Mouse (Mus musculus) intestine, embryonic 15.5 days (tissue): ENCODE data around the gene Ap5b1. TPM values are rescaled to one million over a fixed set of nuclear protein-coding genes. Genes with fewer than 3 reads are reported as not detected.

Source experiments
- ATAC-seq: fragments of 200-750 bp; cut with Nextera tagmentation; 2 replicates; pipeline ENCODE4 v1.8.0; 2017; ENCODE audit warnings: moderate TSS enrichment, moderate library complexity
- H3K27ac ChIP-seq: fragments of 300-500 bp; sonication (generic); 2 replicates; pipeline ENCODE4 v1.5.1; 2015; ENCODE audit warnings: mild to moderate bottlenecking, inconsistent platforms
- H3K27me3 ChIP-seq: fragments of 300-500 bp; sonication (generic); replicated peaks from 2 replicates; pipeline ENCODE4 v1.6.1; 2015; ENCODE audit warnings: inconsistent platforms
- H3K36me3 ChIP-seq: fragments of 300-500 bp; sonication (generic); 2 replicates; pipeline ENCODE4 v1.6.1; 2015; ENCODE audit warnings: inconsistent platforms
- H3K4me1 ChIP-seq: fragments of 300-500 bp; sonication (generic); replicated peaks from 2 replicates; pipeline ENCODE4 v1.6.1; 2015; ENCODE audit warnings: inconsistent platforms
- H3K4me2 ChIP-seq: fragments of 300-500 bp; sonication (generic); replicated peaks from 2 replicates; pipeline ENCODE4 v1.6.1; 2015; ENCODE audit warnings: mild to moderate bottlenecking, inconsistent platforms
- H3K4me3 ChIP-seq: fragments of 300-500 bp; sonication (generic); replicated peaks from 2 replicates; pipeline ENCODE4 v1.5.1; 2015; ENCODE audit warnings: inconsistent platforms
- H3K9ac ChIP-seq: fragments of 300-500 bp; sonication (generic); 2 replicates; pipeline ENCODE4 v1.6.1; 2015; ENCODE audit warnings: inconsistent platforms
- H3K9me3 ChIP-seq: fragments of 300-500 bp; sonication (generic); 2 replicates; pipeline ENCODE4 v1.6.1; 2016; ENCODE audit warnings: inconsistent platforms
- WGBS: fragments of 180-500 bp; shearing (Covaris S2); methylation state at CpG from one replicate; pipeline ENCODE4 v1.1.7; 2015; 5-methylcytosine and 5-hydroxymethylcytosine counted together
- polyA plus RNA-seq: library from polyadenylated mRNA; unstranded; fragments of >200 nt; fragmentation: Nextera tagmentation; extraction: Ambion mirVana; gene quantifications from 2 replicates; pipeline ENCODE4 v1.2.1, GENCODE M21; 2015

Gene Ap5b1
- polyA plus RNA-seq, 1 experiment from 2014 or later: 7.9 TPM

GRCm38 (mm10) chr19:5569521-5569920 lies 1.7 kb downstream of the Ap5b1 start:
- Histone ChIP-seq H3K9ac (peak overlapping the region; percentile 12; the same call in 1 of the 2 replicates), H3K27me3 (no peaks in the 10 kb centered on the region), H3K4me2 (0 out of 2 replicates have a peak overlapping the region, but pooled peaks have one; percentile 96), H3K4me1 (peaks cover 28% of the 10 kb centered on the region), H3K4me3 (no peak overlapping the region), H3K36me3 (peaks cover 8% of the 10 kb centered on the region; the same call in 1 of the 2 replicates), H3K27ac (no peak overlapping the region), H3K9me3 (no peaks in the 10 kb centered on the region)
- no peak for ATAC-seq
- WGBS: 88% methylated on average over 10 of the region's 10 CpGs

GRCm38 (mm10) chr19:5570353-5571246 lies 2.8 kb downstream of the Ap5b1 start:
- Histone ChIP-seq H3K9me3 (no peaks in the 10 kb centered on the region), H3K27ac (no peak overlapping the region), H3K4me2 (no peak overlapping the region), H3K4me3 (no peak overlapping the region), H3K27me3 (no peaks in the 10 kb centered on the region), H3K4me1 (peaks cover 27% of the 10 kb centered on the region), H3K36me3 (peaks cover 8% of the 10 kb centered on the region; the same call in 1 of the 2 replicates), H3K9ac (no peak overlapping the region)
- ATAC-seq: no peak
- 89% methylated on average over 32 of the region's 32 CpGs for WGBS

- H3K27ac ChIP-seq: no peak overlapping the region
- no peak overlapping the region for H3K4me3 ChIP-seq
- 79% methylated on average over 5 of the region's 5 CpGs for WGBS
- peaks cover 21% of the 10 kb centered on the region for H3K4me1 ChIP-seq
- H3K9ac ChIP-seq: no peak overlapping the region
- H3K4me2 ChIP-seq: no peak overlapping the region
- H3K27me3 ChIP-seq: no peaks in the 10 kb centered on the region
- ATAC-seq: no peak
- no peaks in the 10 kb centered on the region for H3K9me3 ChIP-seq
- H3K36me3 ChIP-seq: peaks cover 8% of the 10 kb centered on the region; the same call in 1 of the 2 replicates
Observed at GRCm38 (mm10) chr19:5571831-5572230, 4.0 kb downstream of the Ap5b1 start.

DNA sequence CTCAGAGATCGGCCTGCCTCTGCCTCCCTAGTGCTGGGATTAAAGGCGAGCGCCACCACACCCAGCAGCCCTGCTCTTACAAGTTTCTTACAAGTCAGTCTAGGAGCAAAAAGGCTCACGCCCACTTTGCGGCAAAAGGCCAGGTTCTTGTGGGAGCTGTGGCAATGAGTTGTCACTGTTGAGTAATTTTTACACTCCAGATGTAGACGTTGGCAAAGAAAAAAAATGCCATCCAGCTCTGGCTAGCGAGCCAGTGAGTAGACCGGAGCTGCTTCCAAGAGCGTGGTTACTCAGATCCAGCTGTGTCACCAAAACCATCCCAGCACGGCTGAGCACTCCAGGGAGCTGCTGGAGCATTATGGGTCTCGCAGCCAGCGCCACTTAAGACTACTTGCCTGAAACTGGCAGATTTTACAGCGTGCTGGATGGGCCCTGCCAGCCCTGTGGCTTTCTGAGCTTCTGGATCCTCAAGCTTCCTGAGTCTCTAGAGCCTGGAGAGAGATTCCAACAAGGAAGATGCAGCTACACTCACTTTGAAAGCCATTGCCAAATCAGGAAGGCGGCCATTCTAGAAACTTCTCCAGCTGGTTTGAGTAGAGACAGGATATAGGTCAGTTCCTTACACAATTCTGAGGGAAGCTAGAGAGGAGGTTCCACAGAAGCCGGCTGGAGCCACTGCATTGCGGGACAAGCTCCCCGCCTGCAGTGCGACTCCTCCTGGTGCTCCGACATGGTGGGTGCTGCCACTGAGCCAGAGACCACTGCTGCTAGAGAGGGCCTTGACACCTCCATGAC lies 4.7 kb downstream of the Ap5b1 start:
- peaks cover 8% of the 10 kb centered on the region; the same call in 1 of the 2 replicates for H3K36me3 ChIP-seq
- peaks cover 15% of the 10 kb centered on the region for H3K4me1 ChIP-seq
- H3K27ac ChIP-seq: no peak overlapping the region
- no peak overlapping the region for H3K4me3 ChIP-seq
- ATAC-seq: no peak
- H3K4me2 ChIP-seq: no peak overlapping the region
- H3K9ac ChIP-seq: no peak overlapping the region
- no peaks in the 10 kb centered on the region for H3K27me3 ChIP-seq
- no peaks in the 10 kb centered on the region for H3K9me3 ChIP-seq
- WGBS: 80% methylated on average over 19 of the region's 19 CpGs

GRCm38 (mm10) chr19:5575336-5575735 lies 7.5 kb downstream of the Ap5b1 start:
- 76% methylated on average over 1 of the region's 1 CpGs for WGBS
- Histone ChIP-seq H3K36me3 (no peaks in the 10 kb centered on the region; the same call in 1 of the 2 replicates), H3K9me3 (no peaks in the 10 kb centered on the region), H3K27ac (no peak overlapping the region), H3K4me1 (no peaks in the 10 kb centered on the region), H3K9ac (no peak overlapping the region), H3K4me3 (no peak overlapping the region), H3K27me3 (no peaks in the 10 kb centered on the region), H3K4me2 (no peak overlapping the region)
- no peak for ATAC-seq

DNA sequence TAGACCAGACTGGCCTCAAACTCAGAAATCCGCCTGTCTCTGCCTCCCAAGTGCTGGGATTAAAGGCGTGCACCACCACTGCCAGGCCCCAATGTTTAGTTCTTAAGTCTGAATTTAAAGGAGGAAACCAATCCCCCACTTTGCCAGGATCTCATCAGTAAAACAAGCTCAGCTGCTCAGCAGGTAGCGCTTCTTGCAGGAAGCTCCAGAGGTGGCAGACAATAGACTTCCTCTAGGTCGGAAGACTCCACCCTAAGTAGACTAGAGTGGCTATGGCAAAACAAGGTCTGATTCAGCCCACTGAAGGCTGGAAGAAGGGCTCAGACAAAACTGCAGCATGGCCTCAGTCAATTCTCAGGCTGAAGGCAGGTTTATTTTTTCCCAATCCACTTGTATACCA lies 12.1 kb downstream of the Ap5b1 start:
- H3K36me3 ChIP-seq: no peaks in the 10 kb centered on the region
- no peak for ATAC-seq
- no peaks in the 10 kb centered on the region for H3K4me1 ChIP-seq
- H3K4me2 ChIP-seq: no peak overlapping the region
- no peak overlapping the region for H3K27ac ChIP-seq
- H3K9ac ChIP-seq: no peak overlapping the region
- no peak overlapping the region for H3K4me3 ChIP-seq
- 82% methylated on average over 4 of the region's 4 CpGs for WGBS
- no peaks in the 10 kb centered on the region for H3K9me3 ChIP-seq
- H3K27me3 ChIP-seq: no peaks in the 10 kb centered on the region

- Histone ChIP-seq H3K4me3 (no peak overlapping the region), H3K27me3 (no peaks in the 10 kb centered on the region), H3K27ac (no peak overlapping the region), H3K9ac (no peak overlapping the region), H3K9me3 (no peaks in the 10 kb centered on the region), H3K4me1 (no peaks in the 10 kb centered on the region), H3K4me2 (no peak overlapping the region), H3K36me3 (no peaks in the 10 kb centered on the region)
- 85% methylated on average over 6 of the region's 6 CpGs for WGBS
- ATAC-seq: no peak
Observed at GRCm38 (mm10) chr19:5580776-5581175, 13.0 kb downstream of the Ap5b1 start.

GRCm38 (mm10) chr19:5581995-5582394 lies 14.2 kb downstream of the Ap5b1 start:
- ATAC-seq: no peak
- WGBS: 82% methylated on average over 2 of the region's 2 CpGs
- H3K9ac ChIP-seq: no peak overlapping the region
- no peaks in the 10 kb centered on the region for H3K27me3 ChIP-seq
- no peak overlapping the region for H3K4me2 ChIP-seq
- H3K36me3 ChIP-seq: no peaks in the 10 kb centered on the region
- no peaks in the 10 kb centered on the region for H3K4me1 ChIP-seq
- H3K9me3 ChIP-seq: no peaks in the 10 kb centered on the region
- H3K27ac ChIP-seq: no peak overlapping the region
- no peak overlapping the region for H3K4me3 ChIP-seq

GRCm38 (mm10) chr19:5589159-5589558 lies 21.3 kb downstream of the Ap5b1 start:
- Histone ChIP-seq H3K9me3 (no peaks in the 10 kb centered on the region), H3K27me3 (no peaks in the 10 kb centered on the region), H3K27ac (no peak overlapping the region), H3K4me1 (no peaks in the 10 kb centered on the region), H3K4me3 (no peak overlapping the region), H3K36me3 (no peaks in the 10 kb centered on the region), H3K4me2 (no peak overlapping the region), H3K9ac (no peak overlapping the region)
- WGBS: 73% methylated on average over 9 of the region's 9 CpGs
- ATAC-seq: no peak

DNA sequence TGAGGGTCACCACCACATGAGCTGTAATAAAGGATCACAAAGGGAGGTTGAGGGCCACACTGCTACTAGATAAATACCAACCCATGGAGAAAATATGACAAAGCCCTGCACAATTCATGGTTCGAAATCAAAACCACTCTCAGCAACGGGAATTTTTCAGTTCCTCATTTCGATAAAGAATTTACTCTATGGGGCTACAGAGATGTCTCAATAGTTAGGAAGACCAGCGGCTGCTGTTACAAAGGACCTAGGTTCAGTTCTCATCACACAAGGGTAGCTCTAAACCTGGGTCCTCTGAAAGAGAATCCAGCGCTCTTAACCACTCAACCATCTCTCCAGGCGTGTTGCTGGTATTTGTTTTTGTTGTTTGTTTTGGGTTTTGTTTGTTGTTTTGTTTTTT lies 24.1 kb downstream of the Ap5b1 start:
- H3K27me3 ChIP-seq: no peaks in the 10 kb centered on the region
- H3K4me1 ChIP-seq: no peaks in the 10 kb centered on the region
- H3K4me2 ChIP-seq: no peak overlapping the region
- no peak for ATAC-seq
- no peaks in the 10 kb centered on the region for H3K9me3 ChIP-seq
- no peak overlapping the region for H3K9ac ChIP-seq
- H3K27ac ChIP-seq: no peak overlapping the region
- no peaks in the 10 kb centered on the region for H3K36me3 ChIP-seq
- WGBS: 90% methylated on average over 6 of the region's 6 CpGs
- no peak overlapping the region for H3K4me3 ChIP-seq

DNA sequence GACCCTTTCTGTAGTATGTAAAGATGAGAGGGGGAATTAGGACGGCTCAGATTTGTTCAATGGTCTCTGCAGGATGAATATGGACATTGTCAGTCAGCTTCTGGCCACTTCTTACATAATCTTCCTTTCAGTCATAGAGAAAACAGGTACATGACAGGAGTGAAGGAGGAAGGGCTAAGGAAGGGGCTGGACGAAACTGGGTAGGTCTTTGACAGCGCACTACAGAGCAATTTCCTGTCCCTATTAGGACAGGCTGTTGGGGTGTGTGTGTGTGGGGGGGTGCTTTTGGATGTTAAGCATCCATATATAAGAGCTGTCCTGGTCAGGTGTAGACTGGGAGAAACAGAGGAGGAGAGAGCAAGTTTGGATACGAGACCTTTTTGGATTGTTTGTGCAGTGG lies 31.4 kb downstream of the Ap5b1 start:
- WGBS: 73% methylated on average over 4 of the region's 4 CpGs
- Histone ChIP-seq H3K36me3 (peaks cover 9% of the 10 kb centered on the region), H3K27me3 (no peaks in the 10 kb centered on the region), H3K9ac (no peak overlapping the region), H3K4me3 (no peak overlapping the region), H3K27ac (no peak overlapping the region), H3K4me2 (no peak overlapping the region), H3K4me1 (peaks cover 12% of the 10 kb centered on the region), H3K9me3 (no peaks in the 10 kb centered on the region)
- no peak for ATAC-seq

- peak within 1 kb of the TSS; percentile 88 for H3K27ac ChIP-seq
- peaks cover 26% of the 10 kb centered on the region for H3K36me3 ChIP-seq
- no peaks in the 10 kb centered on the region for H3K27me3 ChIP-seq
- ATAC-seq: peak; percentile 90
- H3K4me3 ChIP-seq: peak within 1 kb of the TSS; percentile 68
- H3K9ac ChIP-seq: peak within 1 kb of the TSS; percentile 92
- under 1% methylated on average over 64 of the region's 64 CpGs for WGBS
- H3K4me2 ChIP-seq: peak within 1 kb of the TSS; percentile 93
- no peaks in the 10 kb centered on the region for H3K9me3 ChIP-seq
- peaks cover 12% of the 10 kb centered on the region for H3K4me1 ChIP-seq
Observed at GRCm38 (mm10) chr19:5601752-5602541, 34.1 kb downstream of the Ap5b1 start, which contains the start of gene Rnaseh2c. Gene Rnaseh2c (plus strand): TSS chr19:5601873.
